Mouse (Mus musculus): ENCODE results near the gene D17H6S53E.

Gene D17H6S53E

DNA sequence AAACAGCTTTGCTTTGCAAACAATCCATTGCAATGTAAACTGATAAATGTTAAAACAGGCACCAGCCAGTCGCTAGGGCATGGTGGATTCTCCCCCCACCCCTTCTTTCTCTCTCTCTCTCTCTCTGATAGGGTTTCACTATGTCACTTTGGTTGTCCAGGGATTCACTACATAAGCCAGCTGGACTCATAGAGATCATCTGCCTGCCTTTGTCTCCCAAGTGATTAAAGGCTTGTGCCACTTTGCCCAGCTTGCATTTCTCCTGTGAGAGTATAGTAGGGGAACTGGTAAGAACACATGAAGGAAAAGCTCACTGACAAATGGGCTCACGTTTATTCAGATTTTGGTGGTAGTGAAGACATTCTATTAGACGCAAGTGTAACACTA, 6.0 kb downstream of the D17H6S53E start:
- DNase-seq (ENCODE audit: low spot score in 2 of 2), result no peak

DNA sequence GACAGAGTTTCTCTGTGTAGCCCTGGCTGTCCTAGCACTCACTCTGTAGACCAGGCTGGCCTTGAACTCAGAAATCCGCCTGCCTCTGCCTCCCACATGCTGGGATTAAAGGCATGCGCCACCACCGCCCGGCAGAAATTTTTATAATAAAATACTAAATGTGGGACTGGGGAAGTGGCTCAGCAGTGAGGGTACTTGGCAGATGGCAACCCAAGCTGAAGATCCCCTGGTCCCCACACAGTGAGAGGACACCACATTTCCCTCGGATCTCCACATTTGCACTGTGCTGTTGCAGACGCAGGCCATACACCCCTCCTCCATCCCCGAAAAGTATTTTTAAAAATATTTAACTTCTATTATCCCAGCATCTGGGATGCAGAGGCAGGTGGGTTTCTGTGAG, 7.3 kb downstream of the D17H6S53E start:
- no peak for DNase-seq (ENCODE audit: low spot score in 2 of 2)

DNA sequence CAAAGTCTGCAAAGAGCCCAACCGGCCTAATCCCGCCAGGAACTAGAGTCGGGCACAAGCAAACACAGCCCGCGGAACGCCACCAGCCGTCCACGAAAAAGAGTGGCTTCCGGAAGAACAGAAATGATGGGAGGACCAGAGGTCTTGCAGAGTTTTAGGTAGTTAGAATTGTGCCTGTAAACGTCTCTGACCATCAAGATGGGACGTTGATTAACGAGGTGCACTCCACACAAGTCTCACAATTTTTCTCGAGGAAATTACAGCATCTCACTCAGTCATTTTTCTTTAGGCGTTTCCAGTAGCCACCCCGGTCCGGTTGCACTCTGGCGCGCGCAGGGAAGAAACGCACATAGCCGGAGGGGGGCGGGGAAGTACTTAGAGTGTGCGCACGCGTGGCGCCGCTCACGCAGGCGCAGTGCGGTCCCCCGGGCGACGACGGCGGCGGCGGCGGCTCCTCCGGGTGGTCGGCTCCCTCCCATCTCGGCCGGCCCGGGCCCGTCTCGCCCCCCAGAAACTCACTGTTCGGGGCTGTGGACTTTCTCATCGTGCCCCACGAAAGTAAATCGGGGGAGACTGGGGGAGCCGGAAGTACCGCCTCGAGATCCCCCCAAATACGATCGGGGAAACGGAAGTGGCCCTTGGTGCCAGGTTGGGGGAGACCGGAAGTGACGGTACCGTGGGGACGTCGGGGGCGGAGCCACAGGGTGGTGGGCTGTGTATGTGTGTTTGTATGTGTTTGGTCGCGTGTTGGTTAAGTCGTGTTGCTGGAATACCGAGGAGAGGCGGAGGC, 8.8 kb downstream of the D17H6S53E start, which contains the start of gene Bag6:
TSS of gene Bag6 (plus strand) at position 378 of the 790 bp plus-strand sequence.
- peak; percentile 96 to 97 for DNase-seq (ENCODE audit: low spot score in 2 of 2)

DNA sequence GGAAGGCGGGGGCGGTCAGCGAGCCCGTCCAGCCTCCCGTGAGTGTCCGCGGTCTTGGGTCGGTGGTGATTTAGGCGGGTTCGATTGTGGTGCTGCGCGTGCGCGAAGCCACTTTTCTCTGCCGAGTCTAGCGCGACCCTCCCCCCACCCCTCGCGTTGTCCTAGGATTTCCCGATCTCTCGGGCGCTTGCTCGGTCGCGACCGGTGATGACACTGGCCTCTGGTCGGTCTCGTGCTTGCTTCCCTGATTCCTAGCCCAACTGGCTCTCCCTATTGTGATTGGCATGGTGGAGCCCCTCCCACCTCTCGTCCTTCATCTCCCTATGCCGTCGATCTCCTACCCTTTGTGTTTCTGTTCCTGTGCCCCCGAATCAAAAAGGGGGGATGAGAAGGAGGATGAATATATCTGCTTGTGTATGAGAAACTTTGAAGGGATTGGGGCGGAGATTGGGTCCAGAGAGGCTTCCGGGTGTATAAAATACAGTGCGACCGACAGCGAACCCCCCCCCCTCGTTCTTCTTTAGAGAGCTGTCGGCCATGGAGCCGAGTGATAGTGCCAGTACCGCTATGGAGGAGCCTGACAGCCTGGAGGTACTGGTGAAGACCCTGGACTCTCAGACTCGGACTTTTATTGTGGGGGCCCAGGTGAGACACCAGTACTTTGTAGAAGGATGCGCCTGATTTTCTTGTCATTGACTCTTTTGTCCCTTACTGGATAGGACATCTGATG, 9.6 kb downstream of the D17H6S53E start:
- DNase-seq (ENCODE audit: low spot score in 2 of 2), result no peak

DNA sequence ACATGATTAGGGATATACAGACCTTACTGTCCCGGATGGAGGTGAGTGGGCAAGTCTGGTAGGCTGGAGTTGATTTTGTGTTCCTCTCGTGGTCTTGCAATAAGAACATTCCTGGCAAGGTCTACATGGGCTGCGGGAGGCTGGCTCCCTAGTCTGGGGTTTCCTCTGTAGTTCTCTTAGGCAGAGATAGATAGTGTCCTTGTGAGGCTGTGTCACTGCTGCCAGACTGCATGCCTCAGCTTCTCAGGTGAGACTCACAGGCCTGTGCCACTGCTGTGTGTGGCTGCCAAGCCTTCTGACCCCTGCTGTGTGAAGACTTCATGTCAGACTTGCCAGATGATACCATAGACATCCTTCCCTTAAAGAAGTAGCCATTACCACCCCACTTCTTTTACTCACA, 13.1 kb downstream of the D17H6S53E start:
- DNase-seq (ENCODE audit: low spot score in 2 of 2), result no peak

DNA sequence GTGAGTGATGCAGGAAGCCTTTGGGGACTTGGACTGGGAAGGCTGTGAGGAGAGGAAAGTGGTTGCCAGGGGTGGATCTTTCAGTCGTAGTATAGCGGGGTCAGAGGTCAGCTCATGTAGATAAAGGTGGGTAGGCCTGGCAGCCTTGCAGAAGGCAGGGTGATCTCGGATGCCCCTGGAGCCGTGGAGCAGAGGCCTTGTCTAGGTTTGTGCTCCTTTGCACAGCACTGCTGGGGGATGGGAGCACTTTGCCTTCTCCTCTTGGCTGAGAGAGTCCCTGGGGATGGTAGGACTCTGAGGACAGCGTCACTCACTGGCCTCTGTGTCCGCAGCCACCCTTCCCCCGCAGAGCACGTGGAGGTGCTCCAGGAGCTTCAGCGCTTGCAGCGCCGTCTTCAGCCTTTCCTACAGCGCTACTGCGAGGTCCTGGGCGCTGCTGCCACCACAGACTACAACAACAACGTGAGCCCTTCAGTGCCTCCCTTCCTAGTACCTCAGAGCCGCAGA, 14.4 kb downstream of the D17H6S53E start:
- no peak for DNase-seq (ENCODE audit: low spot score in 2 of 2)

DNA sequence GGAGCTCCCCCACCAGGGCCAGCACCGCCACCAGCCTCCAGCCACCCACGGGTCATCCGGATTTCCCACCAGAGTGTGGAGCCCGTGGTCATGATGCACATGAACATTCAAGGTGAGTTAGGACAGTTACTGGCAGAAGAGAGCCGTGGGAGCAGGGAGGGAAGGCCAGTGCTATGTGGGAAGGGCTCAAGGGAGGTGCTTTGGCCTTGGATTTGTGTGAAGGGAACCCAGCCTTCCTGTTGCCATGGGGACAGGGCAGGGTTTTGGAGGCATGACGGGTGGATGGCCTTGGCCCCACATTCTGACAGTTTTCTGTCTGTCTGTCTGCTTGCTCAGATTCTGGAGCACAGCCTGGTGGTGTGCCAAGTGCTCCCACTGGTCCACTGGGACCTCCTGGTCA, 15.8 kb downstream of the D17H6S53E start:
- no peak for DNase-seq (ENCODE audit: low spot score in 2 of 2)

DNA sequence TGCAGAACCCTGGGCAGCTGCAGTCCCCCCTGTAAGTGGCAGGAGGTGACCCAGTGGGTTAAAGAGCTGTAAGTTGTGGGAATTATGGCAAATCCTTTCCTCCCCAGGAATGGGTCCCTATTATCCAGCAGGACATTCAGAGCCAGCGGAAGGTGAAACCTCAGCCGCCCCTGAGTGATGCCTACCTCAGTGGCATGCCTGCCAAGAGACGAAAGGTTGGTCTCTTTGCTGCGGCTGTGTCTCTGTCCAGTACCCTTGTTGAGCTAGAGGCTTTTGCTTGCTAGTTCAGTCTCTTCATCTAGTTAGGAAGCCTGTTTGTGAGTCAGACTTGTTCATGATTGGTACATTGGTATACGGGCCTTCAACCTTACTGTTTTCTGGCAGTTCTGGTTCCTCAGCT, 20.0 kb downstream of the D17H6S53E start:
- no peak for DNase-seq (ENCODE audit: low spot score in 2 of 2)

DNA sequence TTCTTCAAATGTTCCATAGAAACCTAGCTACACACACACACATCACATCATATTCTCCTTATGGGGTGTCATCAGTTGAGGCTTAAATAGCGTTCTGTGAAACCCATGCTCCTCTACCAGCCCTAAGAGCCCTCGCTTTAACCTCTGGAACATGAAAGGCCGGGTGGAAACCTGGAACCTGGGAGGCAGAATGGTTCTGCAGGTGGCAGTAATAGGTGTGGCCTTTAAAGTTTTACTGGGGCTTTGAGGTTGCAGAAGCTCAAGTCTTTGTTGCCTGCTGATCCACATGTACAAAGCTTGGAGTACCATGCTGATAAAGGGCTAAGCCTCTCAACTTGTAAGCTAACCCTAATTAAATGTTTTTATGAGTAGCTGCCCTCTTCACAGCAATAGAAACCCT, 21.2 kb downstream of the D17H6S53E start:
- DNase-seq (ENCODE audit: low spot score in 2 of 2), result no peak

DNA sequence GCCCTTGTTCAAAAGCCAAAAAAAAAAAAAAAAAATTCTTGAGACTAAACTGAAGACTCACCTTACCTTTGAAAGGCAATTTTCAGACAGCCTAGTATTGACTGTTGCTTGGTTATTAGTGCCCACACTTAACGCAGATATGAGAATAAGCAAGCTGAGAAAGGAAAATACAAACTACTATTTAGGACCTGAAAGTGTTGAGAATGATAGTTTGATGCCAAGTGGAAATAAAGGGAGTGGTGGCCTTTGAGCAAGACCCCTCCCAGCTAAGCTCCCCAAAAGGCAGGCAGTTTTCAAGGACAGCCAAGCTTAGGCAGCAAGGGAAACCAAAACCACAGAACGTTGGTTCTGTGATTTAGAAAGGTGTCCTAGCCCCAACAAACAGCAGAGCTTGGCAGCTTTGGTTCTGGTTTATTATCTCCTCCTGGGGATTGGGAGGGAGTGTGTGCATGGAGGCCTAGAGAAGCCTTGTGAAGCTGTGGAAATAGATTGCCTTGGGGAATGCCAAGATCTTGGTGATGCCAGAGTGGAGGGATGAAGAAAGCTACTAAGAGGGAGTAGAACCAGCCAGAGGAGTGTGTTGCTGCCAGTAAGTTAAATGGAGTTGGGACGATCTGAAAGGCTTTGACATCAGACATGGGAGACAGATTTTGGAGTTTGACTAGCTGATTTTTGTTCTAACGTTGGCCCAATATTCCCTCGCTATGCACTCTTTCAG, 21.9 kb downstream of the D17H6S53E start:
- no peak for DNase-seq (ENCODE audit: low spot score in 2 of 2)

DNA sequence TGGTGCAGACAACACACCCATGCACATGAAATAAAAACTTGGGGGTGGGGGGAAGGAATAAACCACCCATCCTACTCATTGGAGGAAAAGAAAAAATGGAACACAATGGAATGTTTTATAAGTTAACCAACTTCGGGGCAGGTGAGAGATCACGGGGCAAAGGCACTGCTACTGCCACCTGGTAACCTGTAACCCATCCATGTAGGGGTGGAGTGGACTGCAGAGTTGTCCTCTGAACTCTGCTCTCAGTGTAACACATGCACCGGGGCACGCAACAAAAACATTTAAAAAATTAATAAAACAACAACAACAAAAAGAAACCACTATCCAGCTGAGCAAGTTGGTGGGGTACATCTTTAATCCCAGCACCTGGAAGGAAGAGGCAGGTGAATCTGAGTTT, 25.9 kb downstream of the D17H6S53E start:
- DNase-seq (ENCODE audit: low spot score in 2 of 2), result no peak

DNA sequence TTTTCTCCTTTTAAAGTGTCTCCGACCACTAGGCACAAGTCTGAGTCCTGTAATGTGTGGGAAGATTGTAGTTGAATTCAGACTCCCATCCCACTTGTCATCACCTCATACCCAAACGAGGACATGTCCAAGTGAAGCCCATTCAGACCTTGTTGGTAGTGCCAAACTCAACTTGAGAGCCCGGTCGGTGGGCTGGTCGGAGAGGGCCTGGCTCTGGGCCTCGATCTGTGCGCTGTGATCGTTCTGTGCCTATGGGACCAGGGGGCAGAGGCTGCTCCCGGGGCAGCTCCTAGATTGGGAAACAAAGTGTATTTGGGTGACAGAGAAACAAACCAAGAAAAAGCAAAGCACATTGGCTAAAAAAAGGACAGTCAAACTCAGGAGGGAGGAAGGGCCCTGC, 26.9 kb downstream of the D17H6S53E start:
- DNase-seq (ENCODE audit: low spot score in 2 of 2), result no peak

DNA sequence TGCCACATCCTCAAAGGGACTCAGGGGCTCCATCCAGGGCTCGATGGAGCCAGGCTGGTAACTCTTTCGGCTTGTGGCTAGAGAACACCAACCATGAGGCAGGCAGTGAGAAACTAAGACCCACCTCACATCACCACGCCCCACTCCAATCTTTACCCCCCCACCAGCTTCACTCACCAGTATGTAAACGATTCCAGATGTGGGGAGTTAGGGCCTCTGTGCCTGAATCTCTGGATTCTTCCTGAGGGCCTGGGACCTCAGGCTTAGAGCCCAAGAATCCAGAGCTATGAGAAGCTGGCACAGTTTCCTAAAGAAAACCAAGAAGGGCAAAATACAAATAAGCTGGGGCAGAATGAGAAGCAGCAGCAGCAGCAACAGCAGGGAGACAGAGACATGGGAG, 27.8 kb downstream of the D17H6S53E start:
- DNase-seq (ENCODE audit: low spot score in 2 of 2), result no peak

DNA sequence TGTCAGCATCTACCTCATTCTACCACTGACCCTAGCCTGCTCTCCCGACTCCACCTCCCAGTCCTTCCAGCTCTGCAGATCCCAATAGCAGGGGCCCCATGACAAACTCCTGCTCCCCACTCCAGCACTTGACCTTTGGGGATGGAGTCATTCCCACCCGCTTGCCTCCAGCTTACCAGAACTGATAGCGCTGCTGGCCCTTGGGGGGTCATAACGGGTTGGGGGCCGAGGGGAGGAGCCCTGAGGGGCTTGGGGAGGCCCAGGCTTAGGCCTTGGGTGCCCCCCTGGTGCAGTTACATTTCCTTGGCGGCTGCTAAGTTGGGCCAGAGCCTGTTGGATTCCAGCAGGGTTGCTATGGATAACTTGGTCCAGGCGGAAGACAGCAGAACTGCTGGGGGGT, 28.4 kb downstream of the D17H6S53E start:
- no peak for DNase-seq (ENCODE audit: low spot score in 2 of 2)

DNA sequence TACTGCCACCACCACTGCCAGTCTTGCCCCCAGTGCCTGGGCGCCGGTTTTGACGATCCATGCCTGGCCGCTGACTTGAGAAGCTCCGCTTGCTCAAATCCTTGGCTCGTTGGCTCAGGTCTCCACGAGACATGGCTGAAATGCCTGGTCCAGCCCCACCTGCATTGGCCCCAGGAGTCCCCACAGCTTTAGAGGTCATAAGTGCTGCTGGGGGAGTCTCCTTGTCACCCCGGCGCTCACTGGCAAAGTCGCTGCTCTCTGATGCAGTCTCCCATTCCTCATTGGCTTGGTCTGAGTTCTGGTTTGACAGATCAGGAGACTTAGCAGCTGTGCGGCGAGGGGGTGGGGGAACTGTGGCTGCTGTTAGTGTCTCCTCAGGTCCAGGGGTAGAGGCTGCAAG, 29.3 kb downstream of the D17H6S53E start:
- DNase-seq (ENCODE audit: low spot score in 2 of 2), result no peak

DNA sequence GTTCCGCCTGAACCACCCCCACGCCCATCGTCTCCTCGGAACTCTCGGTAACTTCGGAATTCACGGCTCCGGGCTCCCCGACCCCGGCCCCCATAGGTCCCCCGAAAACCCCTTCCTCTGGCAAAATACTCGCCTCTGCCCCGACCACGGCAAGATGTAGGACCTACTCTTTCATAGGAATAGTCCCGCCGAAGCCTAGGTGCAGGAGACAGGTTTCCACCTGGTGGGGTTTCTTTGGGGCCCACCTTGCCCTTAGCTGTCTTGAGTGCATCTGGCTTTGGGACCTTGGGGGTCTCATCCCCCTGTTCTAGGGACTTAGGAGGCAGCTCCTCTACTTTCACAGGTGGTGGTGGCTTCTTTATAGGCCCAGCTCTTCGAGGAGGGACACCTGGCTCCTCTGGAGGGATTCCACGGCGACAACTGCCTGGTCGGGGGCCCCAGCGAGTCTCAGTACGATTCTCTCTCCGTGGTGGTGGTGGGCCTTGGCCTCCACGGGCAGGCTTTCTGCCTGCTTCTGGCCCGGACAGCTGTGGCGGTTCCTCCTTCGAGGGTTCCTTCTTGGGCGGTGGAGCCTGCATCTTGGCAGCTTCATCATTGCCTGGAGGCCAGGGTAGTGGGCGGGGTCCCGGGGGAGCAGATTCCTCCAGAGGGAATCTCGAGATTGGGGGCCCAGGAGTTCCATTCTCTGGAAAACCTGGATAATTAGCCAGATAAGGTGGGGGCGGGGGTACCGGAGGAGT, 30.5 kb downstream of the D17H6S53E start:
- no peak for DNase-seq (ENCODE audit: low spot score in 2 of 2)

DNA sequence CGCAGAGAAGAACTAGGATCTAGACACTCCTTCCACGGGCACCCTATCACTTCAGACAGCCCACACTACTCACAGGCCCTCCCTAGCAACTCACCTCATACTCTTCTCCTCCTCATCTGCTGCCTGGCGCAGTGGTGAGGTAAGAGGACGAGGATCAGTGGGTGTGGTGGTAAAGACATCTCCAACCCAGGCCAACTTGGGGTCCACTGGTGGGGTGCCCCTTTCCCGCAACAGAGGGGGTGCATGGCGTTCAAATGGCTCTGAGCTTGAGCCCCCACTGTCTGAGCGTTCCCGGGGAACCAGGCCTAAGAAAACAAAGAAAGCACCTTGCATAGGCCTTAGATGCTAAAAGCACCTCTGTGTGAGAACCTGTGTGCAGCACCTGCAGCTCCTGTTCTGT, 31.1 kb downstream of the D17H6S53E start:
- no peak for DNase-seq (ENCODE audit: low spot score in 2 of 2)

DNA sequence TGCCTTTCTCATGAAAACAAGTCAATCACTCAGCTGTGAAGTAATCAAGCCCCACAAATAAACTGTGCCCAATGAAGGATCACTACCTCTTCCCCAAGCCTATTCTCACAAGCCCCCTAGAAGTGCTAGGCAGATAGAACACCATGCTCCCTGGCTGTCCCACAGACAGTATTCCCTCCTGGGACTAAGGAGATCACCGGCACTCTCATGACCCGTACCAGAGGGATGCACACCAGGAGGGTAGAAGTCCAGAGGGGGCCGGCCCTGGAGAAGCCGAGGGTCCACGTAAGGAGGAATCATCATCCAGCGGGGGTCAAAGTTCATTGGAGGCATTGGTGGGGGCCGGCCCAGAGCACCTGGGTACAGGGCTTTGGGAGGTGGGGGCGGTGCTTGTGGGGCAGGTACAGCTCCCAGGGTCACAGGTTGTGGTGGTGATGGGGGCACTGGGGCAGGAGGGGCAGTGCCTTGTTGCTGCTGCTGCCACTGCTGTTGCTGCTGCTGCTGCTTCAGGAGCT, 31.5 kb downstream of the D17H6S53E start:
- no peak for DNase-seq (ENCODE audit: low spot score in 2 of 2)

DNA sequence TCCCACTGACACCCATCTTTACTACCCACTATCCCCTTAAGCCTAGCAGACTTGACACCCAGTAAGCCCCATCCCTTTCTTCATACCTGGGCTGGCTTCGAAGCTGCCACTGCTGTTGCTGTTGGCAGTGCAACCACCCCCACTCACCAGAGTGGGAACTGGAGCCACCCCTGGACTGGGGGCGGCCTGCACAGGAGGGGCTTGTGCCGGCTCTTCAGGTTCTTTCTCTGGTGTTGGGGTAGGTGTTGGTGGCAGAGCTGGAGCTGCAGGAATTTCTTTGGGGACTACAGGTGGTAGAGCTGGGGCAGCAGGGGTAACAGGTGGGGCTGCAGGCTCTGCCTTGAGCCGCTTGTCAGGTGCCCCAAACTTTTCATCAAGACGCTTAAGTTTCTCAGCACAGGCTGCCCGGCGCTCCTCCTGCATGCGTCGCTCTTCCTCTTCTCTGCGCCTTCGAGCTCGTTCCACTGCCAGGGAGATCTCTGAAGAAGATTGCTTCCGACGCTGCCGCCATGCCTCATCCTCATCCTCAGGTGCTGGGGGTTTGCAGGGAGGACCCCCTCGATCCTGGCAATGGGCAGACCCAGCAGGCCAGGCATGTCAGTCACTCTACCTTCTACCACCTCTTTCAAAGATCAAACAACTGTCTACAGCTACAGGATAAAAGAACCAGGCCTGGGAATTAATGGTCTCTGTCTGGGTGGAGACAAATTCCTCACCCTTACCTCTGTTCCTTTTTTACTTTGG, 32.8 kb downstream of the D17H6S53E start:
- no peak for DNase-seq (ENCODE audit: low spot score in 2 of 2)

DNA sequence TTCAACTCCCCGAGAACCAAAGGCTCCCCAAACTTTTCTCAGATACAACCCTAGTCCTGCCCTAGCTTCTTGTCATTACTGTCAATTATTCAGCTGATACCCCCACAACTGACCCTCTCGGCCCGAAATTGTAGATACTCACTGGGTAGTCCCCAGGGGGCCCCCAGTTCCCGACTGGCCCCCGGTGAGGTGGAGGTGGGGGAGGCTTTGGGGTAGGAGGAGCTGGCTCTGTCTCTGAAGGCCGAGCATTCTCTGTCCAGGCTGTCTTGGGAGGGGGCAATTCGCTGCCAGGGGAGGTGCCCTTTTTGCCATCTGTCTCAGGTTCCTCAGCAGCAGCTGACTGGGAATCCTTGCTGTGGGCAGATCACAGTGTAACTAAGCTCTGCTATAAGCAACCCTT, 33.5 kb downstream of the D17H6S53E start:
- no peak for DNase-seq (ENCODE audit: low spot score in 2 of 2)

DNA sequence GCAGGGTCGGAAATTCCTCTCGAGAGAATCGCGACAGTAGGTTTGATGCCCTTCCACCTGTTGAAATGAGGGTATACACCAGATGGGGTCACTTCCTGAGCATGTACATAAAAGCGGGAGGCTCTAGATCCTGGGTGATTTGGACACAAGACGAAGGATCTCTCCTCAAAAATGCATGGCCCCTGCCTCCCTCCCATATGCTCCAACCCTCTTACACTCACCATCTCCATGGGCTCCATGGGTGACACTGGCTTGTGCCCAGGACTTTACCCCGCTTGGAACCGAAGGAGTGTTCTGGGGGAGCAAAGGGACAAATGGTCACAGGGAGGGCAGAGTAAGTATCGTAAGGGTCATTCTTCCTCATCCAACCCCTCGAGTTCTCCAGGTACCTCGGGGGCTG, 35.2 kb downstream of the D17H6S53E start:
- no peak for DNase-seq (ENCODE audit: low spot score in 2 of 2)
